Mouse (Mus musculus) forebrain, embryonic 14.5 days (tissue): ENCODE data around the gene Msh3. TPM values are rescaled to one million over a fixed set of nuclear protein-coding genes. Genes with fewer than 3 reads are reported as not detected.
"Not testable (repeated sequence)": the region's sequence is repeated elsewhere in the genome, so short reads cannot be mapped to it uniquely, and the experiment has no call there.

ENCODE experiments used
- ATAC-seq: fragments of 200-750 bp; cut with Nextera tagmentation; 2 replicates; pipeline ENCODE4 v1.8.0; 2017; ENCODE audit warnings: mild to moderate bottlenecking, moderate library complexity
- DNase-seq: peaks from one replicate; pipeline ENCODE4 v3.0.0-alpha.2; 2015; ENCODE audit warnings: low spot score
- H3K27ac ChIP-seq: fragments of 300-500 bp; sonication (generic); 2 replicates; pipeline ENCODE4 v1.5.1; 2014; ENCODE audit warnings: low read depth, mild to moderate bottlenecking, control low read depth, low read length, moderate library complexity
- H3K27me3 ChIP-seq: fragments of 300-500 bp; sonication (generic); replicated peaks from 2 replicates; pipeline ENCODE4 v1.6.1; 2014; ENCODE audit warnings: low read length, control low read depth, mixed read lengths; ENCODE audit not compliant: control insufficient read depth, insufficient read depth
- H3K36me3 ChIP-seq: fragments of 300-500 bp; sonication (generic); 2 replicates; pipeline ENCODE4 v1.6.1; 2014; ENCODE audit warnings: low read length, control low read depth; ENCODE audit not compliant: control insufficient read depth, insufficient read depth
- H3K4me1 ChIP-seq: fragments of 300-500 bp; sonication (generic); 2 replicates; pipeline ENCODE4 v1.6.1; 2014; ENCODE audit warnings: antibody characterized with exemption, low read length, control low read depth; ENCODE audit not compliant: control insufficient read depth, insufficient read depth
- H3K4me2 ChIP-seq: fragments of 300-500 bp; sonication (generic); 2 replicates; pipeline ENCODE4 v1.6.1; 2014; ENCODE audit warnings: mild to moderate bottlenecking, control low read depth, low read length
- H3K4me3 ChIP-seq: fragments of 300-500 bp; sonication (generic); 2 replicates; pipeline ENCODE4 v1.5.1; 2014; ENCODE audit warnings: low read depth, low read length, control low read depth
- H3K9ac ChIP-seq: fragments of 300-500 bp; sonication (generic); 2 replicates; pipeline ENCODE4 v1.6.1; 2014; ENCODE audit warnings: mild to moderate bottlenecking, low read length, control low read depth, moderate library complexity
- H3K9me3 ChIP-seq: fragments of 300-500 bp; sonication (generic); replicated peaks from 2 replicates; pipeline ENCODE4 v1.6.1; 2016; ENCODE audit warnings: low read length, control low read depth, mixed read lengths; ENCODE audit not compliant: control insufficient read depth
- WGBS: fragments of 180-500 bp; shearing (Covaris S2); extraction: QIAGEN DNeasy Blood & Tissue Kit; methylation state at CpG from one replicate; pipeline ENCODE4 v1.1.7; 2014; 5-methylcytosine and 5-hydroxymethylcytosine counted together
- polyA plus RNA-seq: library from polyadenylated mRNA; unstranded; fragments of >200 nt; fragmentation: Nextera tagmentation; extraction: Ambion mirVana; gene quantifications from 2 replicates; pipeline ENCODE4 v1.2.1, GENCODE M21; 2014

The Msh3 gene
- polyA plus RNA-seq, 1 experiment from 2014 or later, result 26.9 TPM

DNA sequence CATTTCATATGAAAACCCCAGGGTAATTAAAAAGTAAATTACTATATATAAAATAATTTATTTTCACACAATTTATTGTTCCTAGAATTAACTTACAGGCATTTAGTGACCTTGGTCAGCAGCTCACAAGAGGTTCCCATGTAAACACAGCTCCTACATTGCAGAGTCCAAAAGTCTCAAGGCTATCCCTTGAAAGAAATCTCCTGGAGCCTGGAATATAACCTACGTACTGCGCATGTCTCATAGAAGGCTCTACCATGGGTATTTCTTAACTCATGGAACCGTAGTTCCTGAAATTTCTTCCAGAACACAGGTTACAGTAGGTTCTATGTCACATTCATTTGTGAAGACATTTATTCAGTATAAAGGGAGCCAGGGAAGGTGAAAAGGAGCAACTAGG is 131.2 kb downstream of the Msh3 start:
- ATAC-seq, result no peak
- no peaks in the 10 kb centered on the region for H3K27me3 ChIP-seq
- no peak overlapping the region for H3K9ac ChIP-seq
- no peak overlapping the region for H3K4me3 ChIP-seq
- H3K9me3 ChIP-seq, result no peaks in the 10 kb centered on the region
- 0 out of 2 replicates have a peak, but pooled peaks cover 3% of the 10 kb centered on the region for H3K36me3 ChIP-seq
- H3K27ac ChIP-seq, result no peak overlapping the region
- 98% methylated on average over 3 of the region's 3 CpGs for WGBS
- no peaks in the 10 kb centered on the region for H3K4me1 ChIP-seq
- DNase-seq, result no peak
- no peak overlapping the region for H3K4me2 ChIP-seq

DNA sequence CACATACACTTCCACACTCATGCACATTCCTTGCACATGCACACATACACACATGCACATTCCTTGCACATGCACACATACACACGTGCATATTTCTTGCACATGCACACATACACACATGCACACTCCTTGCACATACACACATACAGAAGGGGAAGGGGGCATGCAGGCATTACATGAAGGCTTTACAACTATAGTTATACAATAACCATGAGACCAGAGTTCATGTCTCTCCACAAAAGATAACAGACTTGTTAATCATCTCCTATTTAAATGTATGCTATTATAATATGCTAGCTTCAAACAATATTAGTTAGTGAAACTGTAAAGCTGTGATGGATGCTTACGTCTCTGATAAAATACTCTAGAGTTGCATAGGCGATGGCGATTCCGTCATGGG is 132.0 kb downstream of the Msh3 start:
- Histone ChIP-seq H3K9ac (no peak overlapping the region), H3K4me3 (no peak overlapping the region), H3K27ac (no peak overlapping the region), H3K9me3 (no peaks in the 10 kb centered on the region), H3K36me3 (0 out of 2 replicates have a peak, but pooled peaks cover 3% of the 10 kb centered on the region), H3K4me1 (no peaks in the 10 kb centered on the region), H3K27me3 (no peaks in the 10 kb centered on the region), H3K4me2 (no peak overlapping the region)
- ATAC-seq, result no peak
- 92% methylated on average over 5 of the region's 5 CpGs for WGBS
- no peak for DNase-seq

DNA sequence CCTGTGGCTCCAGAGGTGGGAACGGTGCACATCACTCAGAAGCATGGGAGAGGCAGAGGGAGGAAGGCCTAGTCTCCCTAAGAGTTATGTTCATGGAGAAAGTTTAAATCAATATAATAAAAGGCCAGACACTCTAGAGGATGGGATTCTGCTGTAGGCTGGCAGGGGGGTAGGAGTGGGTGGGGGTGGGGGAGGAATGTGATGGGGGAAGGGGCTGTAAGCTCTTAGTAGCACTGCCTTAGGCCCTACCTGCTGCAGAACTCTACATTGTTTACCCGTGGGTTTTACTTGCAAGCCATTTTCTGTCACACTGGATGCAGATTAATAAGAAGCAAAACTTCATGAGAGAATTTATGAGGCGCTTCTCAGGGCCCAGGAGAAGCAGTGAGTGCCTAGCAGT is 135.0 kb downstream of the Msh3 start:
- H3K9me3 ChIP-seq, result no peaks in the 10 kb centered on the region
- ATAC-seq (no peak), DNase-seq (no peak)
- H3K4me2 ChIP-seq, result no peak overlapping the region
- H3K4me1 ChIP-seq, result no peaks in the 10 kb centered on the region
- no peak overlapping the region for H3K4me3 ChIP-seq
- H3K27me3 ChIP-seq, result no peaks in the 10 kb centered on the region
- no peak overlapping the region for H3K27ac ChIP-seq
- H3K9ac ChIP-seq, result no peak overlapping the region
- 79% methylated on average over 3 of the region's 3 CpGs for WGBS
- H3K36me3 ChIP-seq, result 0 out of 2 replicates have a peak, but pooled peaks cover 8% of the 10 kb centered on the region

DNA sequence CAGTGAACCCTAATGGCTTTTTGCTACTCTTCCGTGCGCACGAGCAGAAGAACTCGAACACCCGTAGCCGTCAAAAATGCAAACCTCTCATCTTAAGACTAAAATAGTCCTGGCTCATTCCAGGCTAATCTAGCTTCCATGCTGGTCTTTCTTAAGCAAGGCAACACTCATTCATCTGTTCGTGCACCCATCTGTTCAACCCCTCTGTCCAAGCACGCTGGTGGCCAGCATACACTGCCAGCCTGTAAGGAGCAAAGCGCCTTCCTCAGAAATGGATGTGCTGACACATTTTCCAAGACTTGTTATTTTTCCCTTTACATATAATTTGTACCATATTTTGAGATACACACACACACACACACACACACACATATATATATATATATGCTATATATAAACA is 137.6 kb downstream of the Msh3 start:
- no peak overlapping the region for H3K27ac ChIP-seq
- no peak overlapping the region for H3K4me3 ChIP-seq
- no peaks in the 10 kb centered on the region for H3K9me3 ChIP-seq
- 97% methylated on average over 9 of the region's 9 CpGs for WGBS
- ATAC-seq (no peak), DNase-seq (no peak)
- H3K4me1 ChIP-seq, result no peaks in the 10 kb centered on the region
- no peak overlapping the region for H3K9ac ChIP-seq
- no peak overlapping the region for H3K4me2 ChIP-seq
- peaks cover 19% of the 10 kb centered on the region for H3K36me3 ChIP-seq
- H3K27me3 ChIP-seq, result no peaks in the 10 kb centered on the region

DNA sequence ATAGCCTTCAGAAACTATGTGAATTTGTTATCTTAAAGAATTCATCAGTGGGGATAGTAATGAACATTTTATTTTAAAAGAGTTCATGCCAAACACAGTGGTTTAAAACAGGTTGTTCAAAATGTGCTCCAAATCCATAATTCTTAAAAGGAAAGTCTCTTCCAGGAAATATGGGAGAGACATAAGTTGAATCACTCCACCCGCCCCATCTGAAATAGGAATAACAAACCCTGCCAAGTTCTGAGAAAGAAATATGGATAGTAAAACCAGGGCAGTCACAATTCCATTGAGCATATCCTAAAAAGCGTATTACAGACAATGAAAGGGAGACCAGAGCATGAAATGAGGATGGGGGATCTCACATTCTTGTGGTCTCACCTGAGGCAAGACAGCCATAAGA is 157.9 kb downstream of the Msh3 start:
- Histone ChIP-seq H3K27me3 (no peaks in the 10 kb centered on the region), H3K9me3 (no peaks in the 10 kb centered on the region), H3K36me3 (no peaks in the 10 kb centered on the region), H3K27ac (no peak overlapping the region), H3K4me1 (no peaks in the 10 kb centered on the region), H3K4me2 (no peak overlapping the region), H3K4me3 (no peak overlapping the region), H3K9ac (no peak overlapping the region)
- DNase-seq, result no peak
- 91% methylated on average over 2 of the region's 2 CpGs for WGBS
- no peak for ATAC-seq

DNA sequence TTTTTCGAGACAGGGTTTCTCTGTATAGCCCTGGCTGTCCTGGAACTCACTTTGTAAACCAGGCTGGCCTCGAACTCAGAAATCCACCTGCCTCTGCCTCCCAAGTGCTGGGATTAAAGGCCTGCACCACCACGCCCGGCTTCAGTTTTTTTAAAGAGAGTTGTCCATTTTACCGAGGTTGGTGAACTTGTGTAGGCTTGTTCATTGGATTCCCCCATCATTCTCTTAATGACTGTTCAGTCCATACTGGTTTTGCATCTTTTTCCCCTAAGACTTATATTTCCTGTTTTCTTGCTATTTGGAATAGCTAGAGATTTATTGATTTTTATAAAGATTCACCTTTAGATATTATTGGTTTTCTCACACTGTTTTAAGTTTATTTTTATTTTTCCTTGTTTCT is 161.0 kb downstream of the Msh3 start:
- not testable (repeated sequence) for H3K9ac ChIP-seq, H3K9me3 ChIP-seq, H3K4me2 ChIP-seq, H3K4me3 ChIP-seq, H3K27me3 ChIP-seq, H3K27ac ChIP-seq, ATAC-seq, H3K36me3 ChIP-seq, H3K4me1 ChIP-seq, DNase-seq
- WGBS, result 89% methylated on average over 5 of the region's 5 CpGs

DNA sequence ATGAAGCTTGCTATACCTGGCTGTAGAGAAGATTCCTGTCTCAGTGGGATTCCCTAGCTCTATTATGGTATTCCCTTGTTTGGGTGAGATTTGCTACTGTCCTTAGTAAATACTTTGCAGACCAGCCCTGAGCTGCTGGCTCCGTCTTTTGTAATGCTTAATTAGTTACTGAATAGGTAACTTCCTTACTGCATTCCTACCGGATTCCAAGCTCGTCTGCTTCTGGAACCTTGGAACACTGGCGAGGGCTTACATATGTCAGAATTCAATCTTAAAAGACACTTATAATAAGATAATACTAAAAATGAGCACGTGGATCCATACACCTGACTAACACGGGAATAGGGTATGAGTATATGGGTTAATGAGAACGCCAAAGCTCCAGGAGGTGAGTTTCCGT is 182.1 kb downstream of the Msh3 start:
- not testable (repeated sequence) for H3K4me1 ChIP-seq, H3K4me2 ChIP-seq, H3K9ac ChIP-seq, DNase-seq, H3K4me3 ChIP-seq, ATAC-seq, H3K9me3 ChIP-seq, H3K36me3 ChIP-seq, H3K27ac ChIP-seq, H3K27me3 ChIP-seq
- 77% methylated on average over 8 of the region's 8 CpGs for WGBS

Other genes starting within 250 kb of the Msh3 start
- 1.5 and 2.0 TPM in 2 replicates for gene Rasgrf2, start 223.3 kb downstream of the Msh3 start, polyA plus RNA-seq
- 0.24 and 0.30 TPM in 2 replicates for gene Gm20379, start 49.0 kb downstream of the Msh3 start, polyA plus RNA-seq
- gene Dhfr, start 277 bp downstream of the Msh3 start, polyA plus RNA-seq, result 9.1 and 10.8 TPM in 2 replicates
- 0.22 and 0.74 TPM in 2 replicates for gene Ankrd34b, start 70.9 kb upstream of the Msh3 start, polyA plus RNA-seq
- gene Fam151b, start 129.0 kb upstream of the Msh3 start, polyA plus RNA-seq, result 0.32 and 0.34 TPM in 2 replicates
- 9.4 and 10.2 TPM in 2 replicates for gene Zfyve16, start 175.9 kb upstream of the Msh3 start, polyA plus RNA-seq
- gene Spz1, start 221.2 kb upstream of the Msh3 start, polyA plus RNA-seq, result not detected in 2 replicates